Mouse (Mus musculus): Measurements from ENCODE around the gene Clic6. TPM values are rescaled to one million over a fixed set of nuclear protein-coding genes. Genes with fewer than 3 reads are reported as not detected.

Clic6 gene
- under 1 TPM; 0.10 to 0.29 TPM for total RNA-seq (2021)
- long read RNA-seq, experiment 1, result 0 reads
- long read RNA-seq, experiment 2, partial matches to known transcripts, result 0 of 1 reads
- long read RNA-seq, experiment 2, other reads (novel, unspliced or antisense), result 0 of 1 reads

DNA sequence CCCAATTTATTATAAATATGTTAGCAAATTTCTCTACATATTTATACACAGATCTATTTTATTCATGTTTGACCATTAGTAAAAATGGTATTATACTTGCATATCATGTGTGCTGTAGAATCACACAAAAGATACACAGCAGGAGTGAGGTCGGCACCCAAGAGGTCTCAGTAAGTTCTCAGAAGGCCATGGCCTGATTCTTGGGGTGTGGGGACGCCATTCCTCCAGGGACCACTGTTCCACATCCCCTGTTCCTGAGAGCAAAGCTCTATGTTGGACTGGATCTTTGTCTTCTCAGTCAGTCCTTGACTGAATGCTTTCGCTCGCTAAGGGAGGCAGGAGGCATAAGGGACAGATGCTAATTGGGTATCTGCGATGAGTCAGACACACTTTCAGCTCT lies at the start of gene Clic6:
Gene Clic6, plus strand, starts transcription at position 301 of the 400 bp plus-strand sequence.
- DNase-seq (ENCODE audit: low spot score in 2 of 2), result no peak

DNA sequence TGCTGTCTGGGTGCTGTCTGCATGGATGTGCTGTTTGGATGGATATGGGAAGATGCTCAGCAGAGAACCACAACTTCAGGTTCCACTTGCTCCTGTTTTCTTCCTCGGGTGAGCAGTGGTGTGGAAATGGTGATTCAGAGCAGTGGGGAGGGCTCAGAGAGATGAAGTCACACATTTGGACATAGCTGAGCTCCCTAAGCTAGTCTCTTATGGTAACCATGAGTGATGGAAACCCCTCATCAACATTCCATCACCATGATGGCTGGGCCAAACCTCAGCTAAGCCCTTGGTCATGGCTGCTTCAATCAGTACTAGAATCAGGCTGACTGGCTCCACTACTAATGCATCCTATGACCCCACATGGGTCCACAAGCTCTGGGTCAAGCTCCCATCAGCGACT lies 45.8 kb upstream of the Clic6 start:
- no peak for DNase-seq (ENCODE audit: low spot score in 2 of 2)

DNA sequence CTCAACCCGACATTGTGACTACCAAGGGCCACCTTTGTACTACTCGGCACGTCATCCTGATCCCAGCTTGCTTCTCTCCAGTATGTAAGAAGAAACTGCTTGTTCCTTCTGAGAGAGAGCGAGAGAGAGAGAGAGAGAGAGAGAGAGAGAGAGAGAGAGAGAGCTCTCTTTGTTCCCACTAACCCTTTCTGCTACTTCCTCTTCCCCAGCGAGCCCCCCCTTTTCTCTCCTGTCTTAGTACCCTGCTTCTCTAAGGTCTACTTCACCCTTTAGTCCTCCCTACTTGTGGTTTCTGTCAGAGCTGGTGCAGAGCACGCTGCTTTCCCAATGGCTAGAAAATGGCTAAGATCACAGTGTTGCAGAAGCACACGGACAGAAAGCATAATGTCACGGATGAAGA lies 45.3 kb upstream of the Clic6 start:
- no peak for DNase-seq (ENCODE audit: low spot score in 2 of 2)

DNA sequence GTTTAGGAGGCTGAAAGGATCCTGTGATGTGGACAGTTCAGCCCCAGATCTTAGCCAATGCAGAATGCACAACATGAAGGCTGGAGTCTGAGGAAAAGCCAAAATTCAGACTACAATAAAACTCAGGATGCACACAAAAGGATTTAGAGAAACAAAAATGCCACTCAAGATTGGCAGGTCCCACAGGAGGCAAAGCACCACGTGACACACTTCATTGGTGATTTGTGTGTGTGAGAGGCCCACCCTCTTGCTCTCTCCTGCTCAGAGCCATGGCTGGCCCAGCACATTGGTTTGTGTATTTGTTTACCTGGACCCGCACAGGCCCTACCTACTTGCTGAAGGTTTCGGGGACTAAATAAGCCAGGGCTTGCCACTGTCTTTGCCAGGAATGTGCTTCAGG lies 44.3 kb upstream of the Clic6 start:
- DNase-seq (ENCODE audit: low spot score in 2 of 2), result no peak

DNA sequence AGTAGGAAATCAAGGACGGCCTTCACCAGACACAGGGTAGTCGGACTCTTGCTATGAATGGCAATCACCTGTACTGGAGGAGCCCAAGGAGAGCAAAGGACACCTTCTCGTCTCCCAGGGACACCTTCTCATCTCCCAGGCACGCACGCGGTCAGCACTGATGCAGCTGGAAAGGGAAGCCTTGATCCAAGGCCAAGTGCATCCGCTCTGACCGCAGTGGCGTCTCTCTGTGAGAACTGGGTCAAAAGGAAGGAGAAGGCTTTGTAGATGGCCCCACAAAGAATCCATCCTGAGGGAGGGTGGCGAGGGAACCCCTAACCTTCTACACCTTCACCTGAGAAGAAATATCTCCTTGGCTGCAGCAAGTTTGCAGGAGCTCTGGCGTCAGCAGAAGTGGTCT lies 43.4 kb upstream of the Clic6 start:
- no peak for DNase-seq (ENCODE audit: low spot score in 2 of 2)

DNA sequence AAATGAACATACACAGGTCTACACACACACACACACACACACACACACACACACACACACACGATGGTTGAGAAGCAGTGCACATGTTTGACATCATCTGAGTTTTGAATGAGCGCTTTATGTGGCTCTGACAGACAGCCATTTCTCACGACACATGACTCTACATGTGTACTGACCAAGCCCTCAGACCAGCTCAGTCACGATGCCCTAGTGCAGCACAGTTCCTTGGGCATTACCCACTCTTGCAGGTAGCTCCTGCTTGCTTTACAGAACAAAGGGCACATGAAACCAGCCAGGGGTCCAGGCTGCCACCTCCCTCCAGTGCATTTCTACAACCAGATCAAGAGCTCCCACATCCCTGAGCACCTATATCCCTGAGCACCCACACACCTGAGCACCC lies 42.6 kb upstream of the Clic6 start:
- no peak for DNase-seq (ENCODE audit: low spot score in 2 of 2)

DNA sequence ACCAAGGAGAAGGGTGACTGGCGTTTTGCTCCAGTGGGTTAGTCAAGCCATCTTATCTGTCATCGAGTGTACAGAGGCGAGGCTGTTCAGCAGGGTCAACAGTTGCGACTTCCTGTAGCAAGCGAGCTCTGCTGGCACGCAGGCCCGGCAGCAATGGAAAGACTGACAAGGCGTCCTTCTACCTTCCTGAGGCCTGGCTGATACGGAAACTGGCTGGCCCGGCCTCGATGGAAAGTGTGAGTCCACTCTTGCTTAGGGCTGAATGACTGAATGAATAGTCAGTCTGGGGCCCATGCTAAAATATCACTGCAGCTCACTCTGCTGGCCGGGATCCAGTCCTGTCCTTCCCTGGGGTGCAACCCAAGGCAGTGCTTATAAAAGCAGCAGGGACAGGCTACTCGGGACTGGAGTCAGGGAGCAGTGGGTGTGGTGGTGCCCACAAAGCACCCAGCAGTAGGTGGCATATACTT lies 41.9 kb upstream of the Clic6 start:
- DNase-seq (ENCODE audit: low spot score in 2 of 2), result peak; percentile 33 to 38

DNA sequence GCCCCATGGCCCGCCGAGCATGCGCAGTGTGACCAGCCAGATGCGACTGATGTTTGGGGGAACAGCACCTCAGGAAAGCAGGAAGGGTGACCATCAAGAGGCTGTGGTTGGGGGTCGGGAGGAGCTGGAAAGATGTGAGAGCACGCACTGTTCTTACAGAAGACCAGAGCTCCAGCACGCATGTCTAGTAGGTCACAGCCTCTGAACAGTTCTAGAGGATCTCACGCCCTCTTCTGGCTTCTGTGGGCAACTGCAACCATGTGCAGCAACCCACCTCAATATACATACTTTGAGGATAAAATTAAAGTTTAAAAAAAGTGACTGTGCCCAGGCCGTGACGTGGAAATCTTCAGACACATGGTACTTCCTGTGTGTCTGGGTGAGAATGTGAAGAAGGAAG lies 40.2 kb upstream of the Clic6 start:
- no peak for DNase-seq (ENCODE audit: low spot score in 2 of 2)

DNA sequence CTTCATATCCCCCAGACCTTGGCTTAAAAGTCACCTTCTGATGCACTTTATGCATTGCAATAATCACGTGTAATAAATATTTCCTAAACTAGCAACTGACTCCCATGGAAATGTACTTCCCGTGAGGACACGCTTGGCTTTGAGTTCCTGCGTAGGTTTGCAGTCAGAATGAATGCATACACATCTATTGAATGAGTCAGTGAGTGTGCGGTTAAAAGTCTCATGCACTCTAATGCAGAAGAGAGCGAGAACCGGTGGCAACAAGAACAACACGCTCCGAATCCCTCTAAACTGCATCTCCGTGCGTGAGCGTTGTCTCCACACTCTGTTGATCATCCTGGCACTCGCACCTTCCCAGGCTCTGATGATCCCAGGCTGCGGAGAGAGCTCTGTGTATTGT lies 36.5 kb upstream of the Clic6 start:
- no peak for DNase-seq (ENCODE audit: low spot score in 2 of 2)

DNA sequence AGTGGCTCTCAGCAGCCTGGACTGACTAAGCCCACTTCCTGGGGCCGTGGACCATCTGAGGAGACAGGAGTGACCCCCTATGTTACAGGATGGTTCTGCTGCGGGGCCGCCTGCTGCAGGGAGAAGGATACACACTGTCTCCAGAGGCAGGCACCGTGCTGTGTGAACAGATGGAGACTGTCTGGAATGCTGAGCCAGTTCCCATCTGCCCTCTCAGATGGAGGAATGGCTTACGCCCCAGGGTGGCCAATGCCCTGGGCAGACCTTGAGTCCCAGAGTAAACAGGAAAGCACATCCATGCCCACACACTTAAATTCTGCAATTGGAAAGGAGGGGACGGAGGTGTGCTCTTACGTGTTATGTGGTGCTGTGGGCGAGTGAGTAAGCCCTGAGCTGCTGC lies 35.2 kb upstream of the Clic6 start:
- DNase-seq (ENCODE audit: low spot score in 2 of 2), result no peak

DNA sequence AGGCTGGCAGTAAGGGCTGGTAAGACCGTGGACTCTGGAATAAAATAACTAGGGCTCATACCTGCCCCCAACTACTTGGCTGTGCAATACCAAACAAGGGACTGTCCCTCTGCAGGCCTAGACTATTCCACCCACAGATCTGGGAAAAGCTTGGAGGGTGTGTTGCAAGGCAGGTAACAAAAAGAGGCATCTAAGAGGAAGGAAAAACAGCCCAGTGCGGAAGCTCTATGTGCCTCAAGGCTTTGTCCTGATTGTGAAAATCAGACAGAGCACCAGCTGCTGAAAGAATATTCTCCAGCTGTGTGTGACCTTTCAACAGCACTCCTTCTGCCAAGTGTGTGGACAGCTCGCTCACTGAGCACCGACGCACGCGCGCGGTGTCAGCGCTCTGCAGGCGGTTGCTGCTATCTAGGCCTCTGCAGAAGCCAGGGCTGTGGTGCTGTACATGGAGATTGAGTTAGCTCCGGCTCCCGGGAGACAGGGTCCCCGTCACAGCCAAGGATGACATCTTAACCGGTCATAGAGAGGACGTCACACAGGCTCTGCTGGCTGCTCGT lies 33.9 kb upstream of the Clic6 start:
- DNase-seq (ENCODE audit: low spot score in 2 of 2), result no peak

DNA sequence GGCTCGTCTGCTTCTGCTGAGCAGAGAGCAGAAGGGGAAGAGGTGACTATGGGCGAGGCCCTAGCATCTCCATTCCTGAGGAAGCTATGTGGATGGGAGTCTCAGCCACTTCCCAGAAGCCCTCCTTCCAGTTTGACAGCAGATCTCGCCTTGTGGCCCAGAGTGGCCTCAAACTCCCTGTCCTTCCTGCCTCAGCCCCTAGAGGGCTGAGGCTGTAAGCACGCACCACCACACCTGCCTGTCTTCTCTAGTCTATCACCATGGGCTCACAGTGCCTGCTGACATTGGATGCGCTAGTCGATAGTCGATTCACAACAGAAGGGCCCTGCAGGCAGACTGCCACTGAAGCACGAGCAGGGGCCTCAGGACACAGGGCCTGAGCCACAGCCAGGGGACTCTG lies 32.9 kb upstream of the Clic6 start:
- no peak for DNase-seq (ENCODE audit: low spot score in 2 of 2)

DNA sequence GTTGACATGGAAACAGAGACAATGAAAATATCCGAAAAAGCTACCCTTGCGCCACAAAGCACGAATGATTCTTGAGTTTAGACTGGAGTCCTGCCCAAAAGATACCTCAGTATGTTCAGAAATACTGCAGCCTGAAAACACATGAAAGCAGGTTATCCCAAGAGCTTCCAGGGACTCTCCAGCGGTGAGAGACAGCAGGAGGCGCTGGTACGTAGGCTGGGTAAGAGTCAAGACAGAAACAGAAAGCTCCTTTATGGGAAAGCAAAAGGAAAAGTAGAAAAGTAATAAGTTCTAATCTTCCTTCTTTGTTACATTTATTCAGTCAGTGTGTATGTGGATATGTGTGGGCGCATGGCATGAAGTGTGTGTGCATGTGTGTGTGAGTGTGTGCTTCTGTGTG lies 31.5 kb upstream of the Clic6 start:
- no peak for DNase-seq (ENCODE audit: low spot score in 2 of 2)

DNA sequence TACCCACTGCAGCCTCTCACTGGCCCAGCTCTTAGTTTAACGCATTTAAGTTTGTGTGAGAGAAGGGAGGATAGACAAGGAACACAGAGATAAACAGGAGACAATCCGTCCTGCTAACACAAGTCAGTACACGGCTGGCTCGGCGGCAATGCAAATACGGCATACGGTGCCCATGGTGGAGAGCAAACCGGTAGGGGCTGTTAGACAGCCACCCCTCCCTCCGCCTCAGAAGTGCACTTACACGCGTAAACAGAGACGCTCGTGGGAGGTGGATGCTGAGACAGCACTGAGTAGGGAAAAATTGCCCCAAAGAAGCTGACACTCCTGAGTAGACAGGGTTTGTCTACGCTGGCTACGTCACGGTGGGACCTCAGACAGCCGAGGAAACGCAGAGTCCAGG lies 31.0 kb upstream of the Clic6 start:
- DNase-seq (ENCODE audit: low spot score in 2 of 2), result no peak

DNA sequence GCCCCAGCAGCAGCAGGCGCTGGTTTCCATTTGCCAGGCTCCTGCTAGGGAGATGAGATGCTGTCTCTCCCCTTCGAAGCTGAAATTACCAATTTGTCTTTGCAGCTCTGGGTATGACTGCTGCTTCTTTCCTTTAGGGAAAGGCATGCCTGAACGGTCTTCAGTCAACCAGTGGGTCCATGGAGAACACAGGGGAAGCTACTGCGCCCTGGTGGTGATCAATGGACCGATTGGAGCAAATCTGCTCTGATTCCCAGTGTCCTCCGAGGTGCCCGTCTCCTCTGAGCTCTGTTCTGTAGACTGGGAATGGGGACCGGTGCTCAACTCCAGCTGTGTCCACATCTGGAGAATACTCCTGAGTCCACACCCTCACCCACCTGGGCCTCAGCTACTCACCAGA lies 30.0 kb upstream of the Clic6 start:
- DNase-seq (ENCODE audit: low spot score in 2 of 2), result no peak

DNA sequence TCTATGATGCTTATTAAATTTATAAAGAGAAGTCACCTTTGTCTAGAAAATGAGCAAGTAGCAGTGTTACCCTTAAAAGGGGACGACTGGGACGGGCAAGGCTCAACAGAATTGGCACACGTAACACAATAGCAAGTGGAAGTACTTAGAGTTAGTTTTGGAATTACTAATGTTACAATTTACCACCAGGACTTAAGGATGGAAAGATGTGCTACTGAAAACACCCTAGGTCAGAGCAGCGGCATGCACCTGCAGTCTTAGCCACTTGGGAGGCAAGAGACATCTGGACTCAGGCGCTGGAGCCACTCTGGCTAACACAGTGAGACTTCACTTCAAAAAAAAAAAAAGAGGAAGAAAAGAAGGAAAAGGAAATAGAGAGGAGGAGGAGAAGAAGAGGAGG lies 29.6 kb upstream of the Clic6 start:
- no peak for DNase-seq (ENCODE audit: low spot score in 2 of 2)

DNA sequence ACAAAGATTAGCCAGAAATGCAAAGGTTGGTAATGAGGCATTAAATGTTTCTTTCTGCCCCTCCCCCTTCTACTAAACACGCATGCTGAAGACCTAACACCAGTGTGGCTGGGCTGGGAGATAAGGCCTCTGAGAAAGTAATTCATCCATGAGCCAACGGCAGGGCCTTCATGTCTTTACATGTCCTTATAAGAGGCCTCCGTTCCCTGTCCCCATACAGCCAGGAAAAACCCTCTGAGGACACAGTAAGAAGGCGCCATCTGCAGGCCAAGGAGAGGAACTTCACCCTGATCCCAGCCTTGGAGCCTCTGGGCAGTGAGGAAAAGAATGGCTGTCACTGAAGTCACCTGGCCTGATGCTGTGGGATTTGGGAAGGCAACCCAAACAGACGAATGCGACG lies 27.9 kb upstream of the Clic6 start:
- peak; percentile 66 to 67 for DNase-seq (ENCODE audit: low spot score in 2 of 2)

DNA sequence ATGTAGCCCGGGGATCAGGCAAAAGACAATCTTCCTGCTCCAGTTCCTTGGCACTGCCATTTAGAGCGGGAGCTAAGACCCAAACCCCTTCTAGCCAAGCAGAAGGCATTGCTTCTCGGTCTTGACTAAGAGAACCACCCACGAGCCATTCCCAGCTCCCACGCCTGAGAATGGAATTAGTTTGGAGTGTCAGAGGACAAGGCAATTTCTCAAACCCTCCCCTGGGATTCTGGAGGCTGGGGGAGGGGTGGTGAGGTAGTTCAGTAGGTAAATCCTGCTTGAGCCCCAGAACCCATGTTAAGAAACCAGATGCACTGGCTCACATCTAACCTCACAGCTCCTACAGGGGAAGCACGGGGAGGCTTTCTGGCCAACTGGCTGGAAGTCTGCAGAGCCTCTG lies 24.1 kb upstream of the Clic6 start:
- DNase-seq (ENCODE audit: low spot score in 2 of 2), result no peak

DNA sequence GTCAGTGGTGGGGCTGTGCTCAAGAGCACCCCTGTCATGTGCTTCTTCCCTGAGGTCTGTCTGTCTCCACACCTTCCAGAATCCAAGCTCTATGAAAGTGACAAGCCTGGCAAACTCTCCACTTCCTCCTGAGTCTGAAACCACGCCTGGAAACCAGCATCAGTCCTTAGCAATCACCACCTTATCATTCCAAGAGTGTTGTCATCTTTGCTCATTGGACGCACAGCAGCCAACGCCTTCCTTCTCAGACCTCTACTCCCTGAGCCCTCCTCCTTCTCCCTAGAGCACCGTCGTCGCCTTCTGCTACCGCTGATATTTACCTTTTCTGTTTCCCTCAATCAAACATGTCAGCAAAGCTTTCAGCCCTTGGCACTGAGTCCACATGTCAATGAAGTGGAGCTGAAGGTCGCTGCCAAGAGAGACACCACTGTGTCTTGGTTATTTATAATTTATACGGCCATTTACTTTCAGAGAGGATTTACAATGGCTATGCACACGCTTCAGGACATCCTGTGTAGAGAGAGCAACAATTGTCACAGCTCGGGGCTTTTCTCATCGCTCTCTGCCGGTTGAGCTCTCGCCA lies 21.1 kb upstream of the Clic6 start:
- DNase-seq (ENCODE audit: low spot score in 2 of 2), result no peak

DNA sequence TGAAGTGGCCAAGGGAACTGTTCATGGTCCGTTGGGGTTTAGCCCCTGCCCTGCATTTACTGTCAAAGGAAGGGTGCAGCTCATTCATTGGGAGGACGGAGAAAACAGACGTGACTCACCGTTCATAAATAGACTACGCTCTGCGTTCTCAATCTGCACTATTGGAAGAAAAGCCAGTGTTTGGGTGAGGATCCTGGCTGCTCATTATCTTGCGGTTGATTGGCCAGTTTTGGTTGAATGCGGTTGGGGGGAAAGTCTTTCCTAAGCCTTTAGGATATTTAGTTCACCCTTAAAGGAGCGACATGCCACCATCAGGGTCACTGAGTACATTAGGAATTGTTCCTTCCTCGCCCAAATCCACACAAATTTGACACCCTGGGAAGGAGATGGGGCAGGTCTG lies 20.3 kb upstream of the Clic6 start:
- no peak for DNase-seq (ENCODE audit: low spot score in 2 of 2)

DNA sequence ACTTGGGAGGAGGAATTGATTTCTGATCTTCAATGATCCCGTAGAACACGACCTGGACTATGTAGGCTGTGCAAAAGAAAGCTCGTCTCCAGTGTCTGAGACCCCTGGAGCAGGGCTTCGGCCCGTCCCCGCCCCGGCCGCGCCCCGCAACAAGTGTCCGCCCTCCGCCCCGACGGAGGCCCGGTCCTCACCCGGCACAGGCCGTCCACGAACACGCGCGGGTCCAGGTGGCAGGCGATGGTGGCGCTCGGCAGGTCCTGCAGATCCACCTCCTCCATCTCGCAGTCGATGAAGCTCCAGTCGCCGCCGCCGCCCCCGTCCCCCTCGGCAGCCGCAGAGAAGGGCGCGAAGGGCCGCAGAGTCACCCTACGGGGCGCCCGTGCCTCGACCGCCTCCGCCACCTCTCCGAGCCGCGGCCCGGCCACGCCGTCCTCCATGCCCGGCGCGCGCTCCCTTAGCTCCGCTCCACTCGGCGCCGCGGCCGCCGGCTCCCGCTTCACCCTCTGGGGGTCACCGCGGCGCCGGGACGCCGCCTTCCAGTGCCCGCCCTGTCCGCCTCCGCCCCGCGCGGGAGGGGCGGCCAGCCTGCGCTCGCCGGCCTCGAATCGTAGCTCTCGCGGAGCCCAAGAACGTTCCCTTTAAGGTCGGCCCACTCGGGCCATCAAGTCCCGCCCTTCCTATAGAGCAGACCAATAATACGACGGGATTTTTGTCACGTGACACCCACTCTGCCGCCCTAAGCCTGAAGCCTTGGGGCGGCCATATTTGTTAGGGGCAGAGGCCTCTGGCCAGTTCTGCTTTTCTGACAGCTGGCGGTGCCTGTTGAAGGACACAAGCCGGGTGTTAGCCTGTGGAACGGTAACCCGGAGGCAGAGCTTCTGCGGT lies 19.7 kb upstream of the Clic6 start:
- DNase-seq (ENCODE audit: low spot score in 2 of 2), result peak; percentile 88 to 90

DNA sequence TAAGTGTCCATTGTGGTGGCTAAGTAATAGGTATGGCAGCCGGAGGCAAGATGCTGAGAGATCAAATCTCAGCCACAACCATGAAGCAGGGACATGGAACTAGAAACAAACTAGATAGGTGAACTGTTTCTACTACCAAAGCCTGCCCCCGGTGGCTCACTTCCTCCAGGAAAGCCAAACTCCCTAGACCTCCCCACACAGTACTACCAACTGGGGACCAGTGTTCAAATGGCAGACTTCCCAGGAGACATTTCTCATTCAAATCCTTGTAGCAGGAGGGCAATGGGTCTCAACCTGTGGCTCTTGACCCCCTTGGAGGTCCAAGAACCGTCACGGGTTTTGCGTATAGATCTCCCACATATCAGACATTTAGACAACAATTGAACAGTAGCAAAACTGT lies 18.5 kb upstream of the Clic6 start:
- DNase-seq (ENCODE audit: low spot score in 2 of 2), result no peak
